Mouse (Mus musculus): ENCODE results near the gene Dlk2.

DNA sequence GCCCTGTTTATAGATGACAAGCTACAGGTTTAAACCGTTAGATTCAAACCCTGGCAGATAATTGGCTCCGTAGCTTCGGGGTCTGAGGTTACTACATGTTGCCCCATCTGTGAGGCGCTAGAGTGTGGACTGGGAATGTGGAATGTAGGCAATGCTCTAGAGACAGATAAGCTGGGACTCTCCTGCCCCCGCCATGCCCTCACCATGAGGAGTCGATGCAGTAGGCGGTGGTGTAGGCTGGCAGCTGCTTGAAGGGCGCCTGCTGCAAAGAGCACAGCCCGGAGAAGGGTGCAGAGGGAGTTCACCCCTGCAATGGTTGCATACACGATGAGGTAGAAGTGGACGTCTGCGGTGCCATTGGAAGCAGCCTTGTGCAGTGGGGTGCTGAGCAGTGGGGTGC, 12.6 kb downstream of the Dlk2 start:
- TF ChIP-seq GATA1 (IDR thresholded peaks at IDR 0.05; ENCODE audit: borderline replicate concordance, low read length) (no peak), FLI1 (IDR thresholded peaks at IDR 0.05; ENCODE audit: low read length) (no peak)
